Mouse (Mus musculus) 3134 (cell line): ENCODE results near the gene D630023F18Rik.

ENCODE experiments used
- DNase-seq: peaks from one replicate; pipeline ENCODE4 v3.0.0-alpha.2; 2011; ENCODE audit warnings: low spot score; ENCODE audit not compliant: insufficient read length; ENCODE audit errors: extremely low read depth

The D630023F18Rik gene

GRCm38 (mm10) chr1:65122574-65123372 is at the start of gene D630023F18Rik:
Gene D630023F18Rik (minus strand): TSS chr1:65123214.
- DNase-seq = no peak

- DNase-seq = no peak
Observed at GRCm38 (mm10) chr1:65171579-65171978, 48.6 kb upstream of the D630023F18Rik start.

- no peak for DNase-seq
Observed at GRCm38 (mm10) chr1:65169947-65170346, 46.9 kb upstream of the D630023F18Rik start.

DNA sequence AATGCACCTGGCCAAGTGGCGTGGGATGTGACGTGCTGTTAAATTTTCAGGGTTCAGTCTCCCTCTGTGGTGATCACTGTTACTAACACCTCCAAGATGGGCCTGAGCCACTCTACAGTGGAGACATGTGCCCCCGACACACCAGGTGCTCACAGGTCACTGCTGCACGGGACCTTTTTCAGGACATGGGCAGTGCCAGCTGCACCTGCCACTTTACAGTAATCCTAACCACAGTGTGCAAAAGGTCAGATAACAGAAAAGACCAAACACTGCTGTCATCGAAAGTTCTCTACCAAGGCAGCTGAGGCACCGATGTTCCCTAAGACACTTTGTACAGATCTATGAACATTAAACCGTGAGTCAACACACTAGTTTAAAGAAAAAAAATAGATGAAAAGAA is 46.5 kb upstream of the D630023F18Rik start:
- DNase-seq = no peak

- no peak for DNase-seq
Observed at GRCm38 (mm10) chr1:65167496-65167895, 44.5 kb upstream of the D630023F18Rik start.

GRCm38 (mm10) chr1:65162210-65162609 is 39.2 kb upstream of the D630023F18Rik start:
- DNase-seq = no peak

DNA sequence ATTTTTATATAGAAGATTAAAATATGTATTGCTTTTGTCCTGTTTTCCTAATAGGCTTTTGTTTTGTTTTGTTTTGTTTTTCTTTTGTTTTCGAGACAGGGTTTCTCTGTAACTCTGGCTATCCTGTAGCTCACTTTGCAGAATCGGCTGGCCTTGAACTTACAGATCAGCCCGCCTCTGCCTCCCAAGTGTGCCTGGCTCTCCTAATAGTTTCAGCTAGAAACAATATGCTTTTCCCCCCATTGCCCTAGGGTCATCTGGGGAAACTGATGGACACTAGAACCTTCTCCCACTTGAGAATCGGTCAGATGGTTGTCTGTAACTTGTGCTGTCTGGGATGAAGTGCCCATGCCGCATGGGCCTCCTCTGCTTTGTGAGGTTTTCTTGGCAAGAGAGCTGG is 33.1 kb upstream of the D630023F18Rik start:
- DNase-seq = no peak

DNA sequence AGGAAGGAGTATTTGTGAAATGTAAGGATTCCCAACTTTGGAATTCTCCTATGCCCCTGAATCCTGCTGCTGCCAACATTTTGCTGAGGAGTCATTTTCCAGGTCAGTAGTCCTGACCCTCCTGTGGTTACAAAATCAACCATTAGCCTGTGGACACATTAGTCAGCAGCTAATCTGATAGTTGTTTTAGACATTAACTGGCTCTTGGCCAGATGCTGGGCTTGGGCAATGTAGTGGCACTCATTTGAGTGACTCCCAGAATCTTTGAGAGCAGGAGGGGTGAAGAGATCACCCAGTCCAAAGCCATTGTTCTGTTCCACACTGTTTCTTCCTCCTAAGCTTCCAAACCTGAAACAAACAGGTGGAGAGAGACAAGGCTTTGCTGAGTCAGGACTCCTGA is 31.8 kb upstream of the D630023F18Rik start:
- peak; percentile 60 for DNase-seq

DNA sequence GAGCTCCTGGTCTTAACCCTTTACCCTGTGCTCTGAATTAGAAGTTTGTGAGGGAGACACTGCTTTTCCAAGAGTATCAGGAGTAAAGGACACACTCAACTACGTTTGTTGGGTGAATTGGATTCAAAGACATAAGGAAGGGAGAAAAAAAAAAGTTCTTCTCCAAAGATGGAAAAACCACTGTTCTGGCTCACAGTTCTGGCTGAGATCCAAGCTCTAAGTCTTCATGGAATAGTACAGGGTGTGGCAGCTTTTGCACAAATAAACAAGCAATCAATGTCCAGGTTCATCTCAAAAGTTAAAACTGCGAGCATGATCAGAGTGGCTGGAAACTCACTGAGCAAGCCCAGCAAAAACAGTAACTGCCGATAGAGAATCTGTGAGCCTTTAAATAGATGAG is 25.0 kb upstream of the D630023F18Rik start:
- peak; percentile 9 for DNase-seq

GRCm38 (mm10) chr1:65147326-65147725 is 24.3 kb upstream of the D630023F18Rik start:
- DNase-seq = no peak

GRCm38 (mm10) chr1:65146601-65147000 is 23.6 kb upstream of the D630023F18Rik start:
- no peak for DNase-seq

GRCm38 (mm10) chr1:65144783-65145182 is 21.8 kb upstream of the D630023F18Rik start:
- DNase-seq = no peak

DNA sequence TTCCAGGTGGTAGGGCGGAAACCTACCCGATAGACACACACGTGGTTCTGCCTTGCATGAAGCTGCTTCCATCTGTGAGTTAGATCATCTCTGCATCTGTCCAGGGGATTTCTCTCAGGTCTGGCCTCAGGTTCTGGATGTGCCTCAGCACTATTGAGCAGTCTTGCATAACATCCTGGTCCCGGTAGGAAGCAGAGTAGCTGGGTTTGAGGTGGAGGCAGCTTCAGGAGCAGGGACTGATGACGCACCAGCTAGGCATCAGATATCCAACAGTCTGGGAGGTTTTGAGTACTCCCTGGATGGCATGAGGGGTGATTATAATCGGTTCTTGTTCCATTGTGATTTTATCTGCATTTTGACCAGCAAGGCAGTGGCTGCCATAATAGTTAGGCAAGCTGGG is 14.5 kb upstream of the D630023F18Rik start:
- DNase-seq = no peak

- no peak for DNase-seq
Observed at GRCm38 (mm10) chr1:65132833-65133232, 9.8 kb upstream of the D630023F18Rik start.

DNA sequence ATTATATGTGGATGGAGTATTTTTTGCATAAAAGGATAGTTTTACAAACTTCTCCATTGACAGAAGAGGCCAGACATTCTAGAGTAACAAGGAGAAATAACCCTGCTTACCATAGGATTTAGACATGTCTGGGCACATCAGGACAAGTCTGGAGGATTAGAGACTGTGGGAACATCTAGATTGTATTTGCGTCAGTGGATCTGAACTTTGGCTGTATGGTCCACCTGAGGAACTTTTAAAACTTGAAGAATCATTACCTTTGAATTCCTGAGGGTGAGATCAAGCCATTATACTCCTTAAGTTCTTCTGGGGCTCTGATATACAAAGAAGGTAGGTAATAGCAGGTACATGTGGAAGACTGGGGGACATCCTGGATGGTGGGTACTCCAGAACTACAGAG is 8.7 kb upstream of the D630023F18Rik start:
- no peak for DNase-seq

DNA sequence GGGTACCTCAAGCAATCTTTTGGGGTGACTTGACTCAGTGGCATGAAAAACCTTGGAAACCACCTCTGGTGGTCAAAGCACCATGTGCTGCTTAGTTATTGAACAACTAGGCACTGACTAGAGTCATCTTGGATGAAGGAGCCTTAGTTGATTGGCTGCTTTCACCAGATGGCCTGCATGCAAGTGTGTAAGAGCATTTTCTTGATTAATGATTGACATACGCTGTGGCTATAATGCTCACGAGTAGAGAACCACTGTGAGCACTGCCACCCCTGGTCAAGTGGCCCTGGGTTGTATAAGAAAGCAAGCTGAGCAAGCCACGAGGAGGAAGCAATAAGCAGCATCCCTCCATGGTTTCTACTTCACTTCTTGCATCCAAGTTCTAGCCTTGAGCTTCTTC is 7.2 kb upstream of the D630023F18Rik start:
- DNase-seq = no peak

DNA sequence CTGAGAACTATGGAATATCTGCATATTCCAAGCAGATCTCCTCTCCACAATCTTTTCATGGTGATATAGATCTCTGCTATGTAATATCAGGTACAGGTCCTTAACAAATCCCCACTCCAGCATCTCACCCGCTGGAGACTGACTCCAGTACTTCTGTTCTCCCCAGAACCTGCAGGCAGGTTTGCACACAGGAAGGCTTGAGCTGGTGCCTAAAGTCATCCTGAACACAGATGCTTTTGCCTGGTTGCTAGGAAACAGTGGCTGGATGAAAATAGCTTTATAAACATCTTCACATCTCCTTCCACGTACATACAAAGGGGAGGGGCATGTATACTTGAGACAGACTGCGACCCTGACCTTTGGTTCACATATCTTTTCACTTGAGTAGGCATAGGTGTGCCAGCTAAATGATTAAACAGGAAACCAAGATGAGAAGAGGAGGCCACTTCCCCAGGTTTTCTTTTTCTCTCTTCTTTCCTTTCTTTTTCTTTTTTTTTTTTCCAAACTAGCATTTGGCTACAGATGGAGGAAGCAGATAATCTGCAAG is 6.7 kb upstream of the D630023F18Rik start:
- no peak for DNase-seq

DNA sequence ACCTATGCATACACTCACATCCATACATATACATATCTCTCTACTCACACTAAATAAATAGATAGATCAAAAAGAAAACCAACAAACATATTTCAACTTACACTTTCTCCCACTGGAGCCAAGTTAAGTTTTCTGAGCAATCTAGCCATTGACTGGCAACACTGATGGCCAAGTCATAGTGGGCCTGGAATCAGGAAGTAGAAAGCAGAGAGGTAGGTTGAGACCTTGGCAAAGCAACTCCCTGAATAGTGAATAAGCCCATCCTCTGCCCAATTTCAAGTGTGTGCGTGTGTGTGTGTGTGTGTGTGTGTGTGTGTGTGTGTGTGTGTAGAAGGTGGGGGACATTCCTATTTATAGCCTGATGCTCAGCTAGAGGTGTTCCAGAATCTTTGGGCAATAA is 3.6 kb downstream of the D630023F18Rik start, which contains the start of gene Gm28845:
Gm28845 (minus strand) TSS at position 121 of the 400 bp plus-strand sequence.
- DNase-seq = no peak

GRCm38 (mm10) chr1:65118150-65118913 is 4.7 kb downstream of the D630023F18Rik start:
- no peak for DNase-seq

DNA sequence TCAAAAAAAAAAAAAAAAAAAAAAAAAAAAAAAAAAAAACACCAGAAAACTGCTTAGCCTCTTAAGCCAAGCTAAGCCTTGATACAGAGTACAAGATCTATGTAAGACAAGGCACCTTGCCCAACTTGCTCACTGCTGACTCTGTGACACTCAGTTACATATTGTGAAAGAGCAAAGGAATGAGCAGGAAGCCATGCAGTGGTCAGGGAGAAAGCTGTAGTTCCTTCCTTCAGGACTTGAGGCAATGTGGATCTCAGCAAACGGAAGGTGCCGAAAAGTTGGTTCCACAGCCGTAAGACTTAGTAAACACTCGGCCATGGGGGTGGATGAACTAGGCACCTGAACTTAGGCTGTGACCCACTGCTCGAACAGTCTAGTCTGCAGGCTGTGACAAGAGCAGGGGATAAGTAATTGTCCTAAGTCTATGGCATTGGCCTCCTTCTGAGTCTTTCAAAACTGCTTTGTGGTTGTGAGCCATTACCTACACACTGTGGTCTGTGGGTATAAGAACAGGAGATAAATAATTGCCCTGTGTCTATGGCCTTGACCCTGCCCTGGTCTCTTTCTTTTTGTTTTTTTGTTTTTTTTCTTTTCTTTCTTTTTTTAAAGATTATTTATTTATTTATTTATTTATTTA is 9.4 kb downstream of the D630023F18Rik start:
- DNase-seq = peak; percentile 57

- DNase-seq = peak; percentile 56
Observed at GRCm38 (mm10) chr1:65112807-65113196, 10.2 kb downstream of the D630023F18Rik start.
